Mouse (Mus musculus): ENCODE measurements around the gene Fam20a. TPM values are rescaled to one million over a fixed set of nuclear protein-coding genes. Genes with fewer than 3 reads are reported as not detected.
A peak's percentile ranks its signal among the peaks of the same experiment; 100 is the strongest.

The Fam20a gene
- total RNA-seq, 2 experiments from 2014 or later: 16.1 to 18.9 TPM

GRCm38 (mm10) chr11:109717448-109717847 lies 4.6 kb downstream of the Fam20a start:
- peak in 1 of 2 experiments; percentile 32 for DNase-seq (ENCODE audit: low spot score in 2 of 2)

- DNase-seq (ENCODE audit: low spot score in 2 of 2): no peak
Observed at GRCm38 (mm10) chr11:109716981-109717380, 5.1 kb downstream of the Fam20a start.

DNA sequence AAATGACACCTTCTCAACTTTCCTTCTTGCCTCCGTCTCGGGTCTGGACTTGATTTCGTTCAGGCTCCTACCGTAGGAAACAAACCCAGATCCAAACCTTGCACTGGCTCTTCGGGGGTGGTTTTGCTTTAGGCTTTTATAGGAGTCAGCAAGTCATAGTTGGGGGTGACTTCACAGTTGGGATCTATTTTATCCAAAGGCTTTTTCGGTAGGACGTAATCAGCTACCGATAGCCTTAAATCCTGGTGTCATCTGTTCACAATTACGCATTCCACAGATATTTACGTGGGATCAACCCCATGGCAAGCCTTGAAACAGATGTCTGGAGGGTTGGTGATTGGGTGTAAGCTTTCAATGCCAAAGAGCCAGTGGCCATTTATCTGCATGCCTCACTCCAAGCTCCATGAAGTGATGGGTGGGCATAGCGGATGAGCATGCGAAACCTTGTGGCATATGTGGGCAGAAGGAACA lies 6.7 kb downstream of the Fam20a start:
- DNase-seq (ENCODE audit: low spot score in 2 of 2): no peak

DNA sequence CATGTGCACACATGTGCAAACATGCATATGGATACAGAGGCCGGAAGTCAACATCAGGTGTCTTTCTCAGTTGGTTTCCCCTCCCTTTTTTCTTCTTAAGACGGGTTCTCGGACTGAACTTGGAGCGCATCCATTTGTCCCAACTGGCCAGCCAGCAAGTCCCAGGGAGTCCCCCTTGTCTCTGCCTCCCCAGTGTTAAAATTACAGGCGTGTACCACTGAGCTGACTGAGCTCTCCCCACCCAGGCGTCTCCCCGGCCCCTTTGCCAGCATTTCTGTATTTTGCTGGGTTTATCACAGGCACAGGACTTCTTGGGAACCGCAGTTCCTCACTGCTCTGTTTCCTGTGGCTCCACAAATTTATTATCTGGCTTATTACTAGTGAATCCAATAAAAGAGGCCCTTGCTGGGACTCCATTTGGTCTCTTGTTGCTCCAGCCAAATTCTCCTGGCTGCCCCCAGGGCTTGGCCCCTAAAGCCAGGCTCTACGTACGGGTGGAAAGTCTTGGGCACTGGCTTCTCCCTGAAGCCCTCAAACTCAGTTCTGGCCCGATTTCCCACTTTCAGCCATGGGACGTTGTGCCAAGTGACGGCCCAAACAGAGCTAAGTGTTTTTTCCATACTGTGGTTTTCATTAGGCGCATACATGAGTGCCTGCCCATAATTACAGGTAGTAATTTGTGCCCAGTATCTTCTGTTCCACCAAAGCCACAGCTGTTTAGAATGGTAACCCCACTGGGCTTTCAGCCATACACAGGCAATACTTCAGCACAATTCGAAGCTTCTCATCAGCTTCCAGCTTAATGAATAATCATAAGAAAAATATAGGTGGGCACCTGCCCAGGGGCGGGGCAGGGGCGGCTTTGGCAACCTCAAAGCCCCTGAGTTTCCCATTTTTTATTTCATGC lies 7.5 kb downstream of the Fam20a start:
- DNase-seq (ENCODE audit: low spot score in 2 of 2): peak in 1 of 2 experiments; percentile 41

DNA sequence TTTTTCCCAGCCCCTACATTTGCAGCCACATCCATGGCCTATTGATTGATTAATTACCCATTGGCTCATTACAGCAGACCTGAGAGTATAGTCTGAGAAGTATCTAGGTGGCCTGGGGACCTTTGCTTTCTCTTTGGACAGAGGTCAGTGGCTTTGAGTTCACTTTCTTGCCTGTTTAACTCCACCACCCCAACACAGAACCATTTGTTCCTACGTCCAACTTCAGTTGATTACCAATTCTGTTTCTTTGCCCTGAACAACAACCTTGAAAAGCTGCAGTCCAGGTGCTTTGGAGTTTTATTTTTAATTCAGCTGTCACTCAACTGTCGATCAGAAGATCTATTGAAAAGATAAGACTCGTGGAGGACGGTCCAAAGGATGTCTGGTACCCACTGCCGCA lies 12.6 kb downstream of the Fam20a start:
- no peak for DNase-seq (ENCODE audit: low spot score in 2 of 2)

GRCm38 (mm10) chr11:109708786-109709185 lies 13.3 kb downstream of the Fam20a start:
- DNase-seq (ENCODE audit: low spot score in 2 of 2): no peak

- DNase-seq (ENCODE audit: low spot score in 2 of 2): no peak
Observed at GRCm38 (mm10) chr11:109707442-109707841, 14.6 kb downstream of the Fam20a start.

GRCm38 (mm10) chr11:109706586-109706985 lies 15.5 kb downstream of the Fam20a start:
- DNase-seq (ENCODE audit: low spot score in 2 of 2): no peak

- no peak for DNase-seq (ENCODE audit: low spot score in 2 of 2)
Observed at GRCm38 (mm10) chr11:109706055-109706412, 16.0 kb downstream of the Fam20a start.

- DNase-seq (ENCODE audit: low spot score in 2 of 2): no peak
Observed at GRCm38 (mm10) chr11:109705336-109706054, 16.6 kb downstream of the Fam20a start.

DNA sequence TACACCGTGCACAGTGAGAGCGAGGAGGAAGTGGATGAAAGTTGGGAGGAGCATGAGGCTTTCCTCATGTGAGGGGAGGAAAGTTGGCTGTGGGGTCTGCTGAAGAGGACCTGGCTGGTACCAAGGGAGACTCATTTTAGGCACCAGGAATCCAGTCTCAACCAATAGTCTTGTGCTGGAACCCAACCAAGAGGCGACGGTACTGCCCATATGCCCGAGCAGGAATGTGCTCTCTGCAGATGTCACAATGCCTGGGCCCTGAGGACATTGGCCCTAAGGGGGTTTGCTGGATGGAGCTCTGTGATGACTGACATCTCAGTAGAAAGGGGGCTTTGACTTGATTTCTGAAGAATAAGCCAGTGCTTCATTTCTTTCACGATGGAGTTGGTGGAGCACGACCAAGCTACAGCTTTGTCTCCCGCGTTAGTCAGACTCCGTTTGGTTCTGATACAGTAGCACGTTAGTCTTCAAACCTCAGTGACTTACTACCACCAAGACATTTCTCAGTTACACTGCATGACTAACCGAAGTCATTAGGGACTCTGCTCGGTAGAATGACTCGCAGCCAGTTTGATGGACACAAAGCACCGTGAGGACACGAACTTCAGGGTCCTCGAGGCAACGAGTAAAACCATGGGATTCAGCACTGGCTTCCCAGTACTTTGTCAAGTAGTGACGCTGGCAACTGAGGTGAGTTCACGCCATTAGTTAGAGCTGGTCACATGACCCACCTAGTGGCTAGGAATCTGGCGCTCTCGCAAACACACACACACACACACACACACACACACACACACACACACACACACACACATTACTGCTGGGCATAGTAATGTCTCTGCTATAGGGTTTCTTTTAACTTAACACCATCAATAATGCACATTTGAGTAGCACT lies 17.5 kb downstream of the Fam20a start:
- DNase-seq (ENCODE audit: low spot score in 2 of 2): no peak

- no peak for DNase-seq (ENCODE audit: low spot score in 2 of 2)
Observed at GRCm38 (mm10) chr11:109703845-109704244, 18.2 kb downstream of the Fam20a start.

DNA sequence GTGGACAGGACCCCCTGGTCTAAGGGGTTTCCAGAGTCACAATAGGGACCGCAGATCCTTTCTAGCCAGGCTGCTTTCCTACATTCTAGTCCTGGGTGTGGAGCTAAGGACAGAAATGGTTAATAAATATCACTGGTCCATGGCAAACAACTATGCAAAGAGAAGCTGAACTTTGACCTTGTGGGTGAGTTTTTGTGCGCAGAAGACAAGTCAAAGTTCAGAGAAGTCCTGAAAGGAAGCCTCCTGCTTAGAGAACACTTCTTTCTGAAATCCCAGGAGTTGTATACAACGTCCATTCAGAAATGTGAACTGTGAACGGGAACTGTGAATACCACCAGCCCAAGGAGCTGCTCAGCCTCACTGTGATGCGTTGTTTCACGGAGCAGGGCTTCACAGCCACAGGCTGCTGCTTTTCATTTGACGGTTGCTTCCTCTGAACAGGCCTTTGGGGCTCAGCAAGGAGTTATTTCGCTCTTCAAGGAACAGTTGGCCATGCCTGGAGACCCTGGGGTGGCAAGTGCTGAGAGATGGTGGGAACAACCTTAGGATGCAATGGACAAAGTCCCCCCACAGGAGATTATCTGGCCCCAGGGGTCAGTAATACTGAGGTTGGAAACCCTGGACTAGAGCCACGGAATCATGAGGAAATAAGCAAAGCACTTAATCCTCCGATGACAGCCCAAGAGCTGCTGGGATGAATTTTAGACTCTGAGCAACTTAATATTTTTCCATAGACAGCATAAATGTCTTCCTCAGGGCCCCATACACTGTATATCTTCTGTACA lies 19.9 kb downstream of the Fam20a start:
- DNase-seq (ENCODE audit: low spot score in 2 of 2): no peak

DNA sequence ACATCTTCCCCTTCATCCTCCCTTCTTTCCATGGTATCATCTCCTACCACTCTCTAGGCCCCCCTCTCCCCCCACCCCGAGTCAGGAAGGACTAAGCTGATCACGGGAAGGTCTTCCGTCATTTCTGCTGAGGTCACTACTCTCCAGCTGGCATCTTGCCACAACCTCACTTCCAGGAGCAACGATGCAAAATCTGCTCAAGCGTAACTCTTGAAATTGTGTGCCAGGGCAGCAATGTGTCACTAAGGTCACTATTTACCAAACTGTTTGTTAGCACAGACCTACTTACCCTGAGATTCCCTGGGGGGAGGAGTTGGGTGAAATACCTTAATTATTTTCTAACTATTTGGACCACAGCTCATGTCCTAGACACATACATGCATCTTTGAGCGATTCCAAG lies 21.3 kb downstream of the Fam20a start:
- no peak for DNase-seq (ENCODE audit: low spot score in 2 of 2)

DNA sequence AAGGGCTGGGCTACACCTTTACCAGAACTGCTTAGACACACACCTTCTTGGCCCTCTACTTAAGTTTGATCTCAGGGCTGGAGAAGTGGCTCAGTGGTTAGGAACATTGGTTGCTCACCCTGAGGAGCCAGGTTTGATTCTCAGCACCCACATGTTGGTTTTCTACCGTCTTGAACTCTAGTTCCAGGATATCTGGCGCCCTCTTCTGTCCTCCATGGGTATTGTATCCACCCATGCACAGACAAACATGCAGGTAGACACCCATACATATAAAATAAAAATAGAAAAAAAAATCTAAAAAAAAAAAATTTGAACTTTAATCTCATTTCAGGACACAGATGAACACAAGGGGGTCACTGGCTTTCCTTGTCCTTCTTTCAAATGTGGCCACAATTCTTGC lies 22.3 kb downstream of the Fam20a start:
- DNase-seq (ENCODE audit: low spot score in 2 of 2): no peak

GRCm38 (mm10) chr11:109698740-109699139 lies 23.3 kb downstream of the Fam20a start:
- DNase-seq (ENCODE audit: low spot score in 2 of 2): no peak

DNA sequence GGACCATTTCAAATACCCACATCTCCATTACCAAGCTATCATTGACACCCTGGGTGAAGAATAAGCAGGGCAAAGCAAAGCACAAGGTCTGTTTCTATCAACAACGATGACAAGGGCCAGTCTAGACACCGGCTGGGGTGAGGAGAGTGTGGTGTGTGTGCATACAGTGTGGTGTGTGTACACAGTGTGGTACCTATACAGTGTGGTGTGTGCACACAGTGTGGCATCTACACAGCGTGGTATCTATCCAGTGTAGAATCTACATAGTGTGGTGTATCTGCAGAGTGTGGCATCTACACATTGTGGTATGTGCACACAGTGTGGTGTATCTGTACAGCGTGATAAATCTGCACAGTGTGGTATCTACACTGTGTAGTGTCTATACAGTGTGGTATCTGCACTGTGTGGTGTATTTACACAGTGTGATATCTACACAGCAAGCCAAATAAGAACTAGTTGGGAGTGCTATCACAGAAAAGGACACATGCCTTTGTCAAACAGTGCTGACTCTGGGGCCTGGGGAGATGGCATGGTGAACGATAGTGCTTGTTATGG lies 24.9 kb downstream of the Fam20a start:
- DNase-seq (ENCODE audit: low spot score in 2 of 2): no peak

DNA sequence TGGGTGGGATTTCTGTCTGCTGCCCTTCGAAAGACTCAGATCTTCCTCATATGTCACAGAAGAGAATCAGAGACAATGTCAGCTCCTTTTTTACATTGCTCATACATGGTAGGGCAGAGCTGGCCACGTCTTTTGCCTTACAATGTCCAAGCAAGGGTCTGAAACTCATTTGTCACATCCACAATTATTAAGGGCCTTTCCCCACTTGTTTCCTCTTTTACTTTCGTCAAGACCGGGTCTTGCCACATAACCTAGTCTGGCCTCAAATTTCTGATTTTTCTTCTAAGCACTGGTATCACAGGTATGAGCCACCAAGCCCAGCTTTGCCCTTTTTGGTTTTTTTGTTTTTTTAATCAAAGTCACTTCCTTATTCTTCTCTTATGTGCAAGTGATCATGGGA lies 25.6 kb downstream of the Fam20a start:
- no peak for DNase-seq (ENCODE audit: low spot score in 2 of 2)

- DNase-seq (ENCODE audit: low spot score in 2 of 2): no peak
Observed at GRCm38 (mm10) chr11:109692737-109693136, 29.3 kb downstream of the Fam20a start.

DNA sequence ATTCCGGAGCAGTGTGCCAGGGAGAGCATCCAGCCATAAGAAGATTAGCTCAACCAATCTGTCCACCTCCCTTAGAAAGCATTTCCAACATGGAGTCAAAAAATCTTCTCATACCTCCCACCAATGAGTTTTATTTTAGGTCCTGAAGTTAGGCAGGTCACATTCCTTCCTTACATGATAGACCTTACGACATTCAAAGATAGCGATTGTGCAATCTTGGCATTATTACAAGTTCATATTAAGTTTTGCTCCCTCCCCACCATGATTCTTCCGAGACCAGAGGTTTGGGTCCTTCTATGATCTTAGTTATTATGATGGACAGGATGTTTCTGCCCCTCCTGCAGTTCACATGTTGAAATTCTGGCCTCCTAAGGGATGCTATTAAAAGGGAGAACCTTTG lies 32.5 kb downstream of the Fam20a start:
- DNase-seq (ENCODE audit: low spot score in 2 of 2): no peak
